Mouse (Mus musculus): ENCODE data around the gene Osbpl2.

The Osbpl2 gene

GRCm38 (mm10) chr2:180204501-180204900 lies 85.4 kb downstream of the Osbpl2 start:
- no peak for DNase-seq

GRCm38 (mm10) chr2:180205083-180205955 lies 86.2 kb downstream of the Osbpl2 start:
- no peak for DNase-seq

DNA sequence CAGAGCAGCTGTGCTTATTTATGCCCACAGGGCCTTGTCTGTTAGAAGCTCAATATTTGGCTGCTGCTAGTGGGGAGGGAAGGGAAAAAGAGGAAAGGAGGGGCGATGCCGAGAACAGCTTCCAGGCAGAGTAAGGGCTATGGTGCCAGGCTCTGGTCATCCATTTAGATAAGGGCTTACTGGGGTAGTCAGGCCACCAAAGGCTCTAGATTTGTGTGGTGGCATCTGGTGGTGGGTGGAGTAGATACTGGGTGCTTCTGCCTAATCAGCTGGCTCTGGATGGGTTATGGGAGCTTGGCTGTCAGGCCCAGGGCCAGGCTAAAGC lies 86.8 kb downstream of the Osbpl2 start:
- DNase-seq: no peak

DNA sequence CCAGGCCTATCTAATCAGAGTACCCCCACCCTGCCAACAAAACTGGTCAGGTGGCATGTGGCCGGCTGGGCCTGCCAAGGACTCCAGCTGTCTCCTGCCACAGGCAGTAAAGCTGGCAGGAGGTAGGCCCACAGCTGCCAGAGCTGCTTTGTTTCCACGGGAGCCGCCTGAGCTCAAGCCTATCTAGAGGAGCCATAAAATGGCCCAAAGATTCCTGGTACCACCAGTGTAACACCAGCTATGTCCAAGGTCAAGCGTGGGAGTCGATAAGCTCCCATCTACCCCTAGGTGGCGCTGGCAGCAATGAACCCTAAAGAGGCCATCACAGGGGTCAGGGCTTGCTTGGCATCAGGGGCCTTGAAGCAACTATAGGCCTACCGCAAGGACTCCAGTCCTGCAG lies 88.7 kb downstream of the Osbpl2 start:
- no peak for DNase-seq

- no peak for DNase-seq
Measured at GRCm38 (mm10) chr2:180208976-180209375, 89.9 kb downstream of the Osbpl2 start.

DNA sequence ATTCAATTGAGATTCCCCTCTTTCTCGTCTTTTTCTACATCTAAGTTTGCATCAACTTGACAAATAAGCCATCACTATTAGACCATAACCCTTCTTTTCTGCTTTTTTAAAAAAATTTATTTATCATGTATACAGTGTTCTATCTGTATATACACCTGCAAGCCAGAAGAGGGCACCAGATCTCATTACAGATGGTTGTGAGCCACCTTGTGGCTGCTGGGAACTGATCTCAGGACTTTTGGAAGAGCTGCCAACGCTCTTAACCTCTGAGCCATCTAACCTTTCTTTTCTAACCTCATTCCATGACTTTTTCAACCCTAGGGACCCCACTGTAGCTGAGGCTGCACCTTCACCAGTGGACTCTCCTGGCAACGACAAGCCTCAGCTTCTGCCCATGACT lies 93.1 kb downstream of the Osbpl2 start:
- no peak for DNase-seq
